Mouse (Mus musculus): ENCODE data around the gene Parp9. TPM values are rescaled to one million over a fixed set of nuclear protein-coding genes. Genes with fewer than 3 reads are reported as not detected.
"Not testable (repeated sequence)": the region's sequence is repeated elsewhere in the genome, so short reads cannot be mapped to it uniquely, and the experiment has no call there.

Parp9 gene
- polyA plus RNA-seq, 1 experiment from 2014 or later = 21.2 TPM

- ATAC-seq = no peak
- H3K27me3 ChIP-seq = no peaks in the 10 kb centered on the region
- DNase-seq (ENCODE audit: low read depth, low spot score) = no peak
- CTCF ChIA-PET = no interaction called here
- in situ Hi-C loops (cut with MboI; ENCODE audit: low pct_unique_long_range_greater_than_20kb) = no loop called here
- POLR2A ChIA-PET = no interaction called here
- no peak for TF ChIP-seq CTCF (IDR thresholded peaks at IDR 0.05)
Observed at GRCm38 (mm10) chr16:35993316-35993715, 55.0 kb downstream of the Parp9 start.

DNA sequence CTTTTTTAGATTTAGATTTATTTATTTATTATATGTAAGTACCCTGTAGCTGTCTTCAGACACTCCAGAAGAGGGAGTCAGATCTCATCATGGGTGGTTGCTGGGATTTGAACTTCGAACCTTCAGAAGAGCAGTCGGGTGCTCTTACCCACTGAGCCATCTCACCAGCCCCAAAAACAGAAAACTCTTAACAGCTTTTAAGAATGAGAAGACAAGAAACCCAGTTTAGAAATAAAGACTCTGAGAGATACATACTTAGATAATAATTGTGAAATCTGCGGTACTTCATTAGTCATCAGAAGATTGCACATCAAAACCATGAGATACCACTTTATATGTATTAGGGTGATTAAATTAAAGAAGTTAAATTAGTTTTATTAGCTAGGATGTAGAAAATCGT lies 60.6 kb downstream of the Parp9 start:
- H3K27me3 ChIP-seq; ATAC-seq; POLR2A ChIA-PET; in situ Hi-C loops (cut with MboI; ENCODE audit: low pct_unique_long_range_greater_than_20kb); DNase-seq (ENCODE audit: low read depth, low spot score); CTCF ChIA-PET: not testable (repeated sequence)

DNA sequence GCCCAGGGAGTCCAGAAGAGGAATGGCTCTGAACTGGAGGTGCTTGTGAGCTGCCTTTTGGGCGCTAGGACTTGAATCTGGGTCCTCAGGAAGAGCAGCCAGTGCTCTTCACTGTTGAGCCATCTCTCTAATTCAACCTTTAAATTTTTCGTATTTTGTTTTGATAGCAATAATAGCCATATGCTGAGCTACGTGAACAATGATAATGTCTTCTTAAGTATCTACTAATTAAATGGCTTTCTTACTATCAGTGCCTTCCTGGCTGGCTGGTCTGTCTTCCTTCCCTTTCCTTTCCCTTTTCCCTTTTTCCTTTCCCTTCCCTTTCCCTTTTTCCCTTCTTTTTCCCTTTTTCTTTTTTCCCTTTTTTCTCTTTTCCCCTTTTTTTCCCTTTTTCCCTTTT lies 70.1 kb downstream of the Parp9 start:
- ChIA-PET CTCF (no interaction called here), POLR2A (no interaction called here)
- in situ Hi-C loops (cut with MboI; ENCODE audit: low pct_unique_long_range_greater_than_20kb) = no loop called here

DNA sequence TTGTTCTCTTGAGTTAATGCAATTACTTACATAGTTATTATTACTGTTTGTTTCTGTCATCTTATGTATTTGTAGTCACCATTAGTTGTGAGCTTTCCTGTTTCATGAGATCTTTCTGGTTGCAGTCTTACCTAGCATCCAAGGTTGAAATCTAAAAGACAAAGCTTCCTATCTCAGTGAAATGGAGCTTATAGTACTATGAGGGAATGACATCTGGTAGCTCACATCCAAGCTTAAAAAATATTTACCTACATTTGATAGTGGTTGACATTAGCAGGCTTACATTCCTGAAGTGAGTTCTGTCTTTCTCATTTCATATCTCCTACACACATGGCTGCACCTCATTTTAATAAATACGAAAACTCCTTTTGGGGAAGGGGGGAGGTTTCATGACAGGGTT lies 78.1 kb downstream of the Parp9 start:
- H3K27me3 ChIP-seq = no peaks in the 10 kb centered on the region
- DNase-seq (ENCODE audit: low read depth, low spot score) (no peak), ATAC-seq (no peak)
- in situ Hi-C loops (cut with MboI; ENCODE audit: low pct_unique_long_range_greater_than_20kb) = no loop called here
- CTCF ChIA-PET = interaction anchor here (0.9 to 1.4 kb wide), 2 partner anchors 10 to 15 kb away, joined by 3 read pairs; no protein-coding TSS in a partner anchor
- POLR2A ChIA-PET = no interaction called here
- no peak for TF ChIP-seq CTCF (IDR thresholded peaks at IDR 0.05)

More for the DNA sequence above, 70.1 kb downstream of the Parp9 start:
- DNase-seq (ENCODE audit: low read depth, low spot score) = no peak
- no peak for TF ChIP-seq CTCF (IDR thresholded peaks at IDR 0.05)
- H3K27me3 ChIP-seq = no peaks in the 10 kb centered on the region
- no peak for ATAC-seq

Other genes starting within 250 kb of the Parp9 start
- 48.9 TPM for gene Dirc2, start 169.1 kb upstream of the Parp9 start, polyA plus RNA-seq (2021)
- 14.2 TPM for gene Hspbap1, start 168.1 kb upstream of the Parp9 start, polyA plus RNA-seq (2021)
- 8.7 TPM for gene Parp14, start 66.9 kb upstream of the Parp9 start, polyA plus RNA-seq (2021)
- gene Dtx3l, start 681 bp downstream of the Parp9 start, polyA plus RNA-seq (2021) = 8.2 TPM
- 28.6 TPM for gene Kpna1, start 40.3 kb downstream of the Parp9 start, polyA plus RNA-seq (2021)
- 1.9 TPM for gene Wdr5b, start 102.7 kb downstream of the Parp9 start, polyA plus RNA-seq (2021)
- 285 TPM for gene Fam162a, start 133.1 kb downstream of the Parp9 start, polyA plus RNA-seq (2021)
- gene Ccdc58, start 133.2 kb downstream of the Parp9 start, polyA plus RNA-seq (2021) = 90.6 TPM
- gene Csta1, start 192.8 kb downstream of the Parp9 start, polyA plus RNA-seq (2021) = 0.03 TPM
- not detected for gene Stfa2l1, start 218.3 kb downstream of the Parp9 start, polyA plus RNA-seq (2021)
- gene Gm5483, start 245.7 kb downstream of the Parp9 start, polyA plus RNA-seq (2021) = not detected